Mouse (Mus musculus) embryonic facial prominence, embryonic 15.5 days (tissue): ENCODE data around the gene Prkg1. TPM values are rescaled to one million over a fixed set of nuclear protein-coding genes. Genes with fewer than 3 reads are reported as not detected.

Experiments
- ATAC-seq: fragments of 200-750 bp; cut with Nextera tagmentation; 2 replicates; pipeline ENCODE4 v1.8.0; 2017; ENCODE audit warnings: low read depth, moderate TSS enrichment; ENCODE audit not compliant: insufficient number of reproducible peaks, low FRiP score, low TSS enrichment
- H3K27ac ChIP-seq: fragments of 300-500 bp; sonication (generic); replicated peaks from 2 replicates; pipeline ENCODE4 v1.5.1; 2015; ENCODE audit warnings: mild to moderate bottlenecking, inconsistent platforms
- H3K27me3 ChIP-seq: fragments of 300-500 bp; sonication (generic); 2 replicates; pipeline ENCODE4 v1.6.1; 2015; ENCODE audit warnings: inconsistent platforms
- H3K36me3 ChIP-seq: fragments of 300-500 bp; sonication (generic); 2 replicates; pipeline ENCODE4 v1.6.1; 2015; ENCODE audit warnings: mild to moderate bottlenecking, inconsistent platforms
- H3K4me1 ChIP-seq: fragments of 300-500 bp; sonication (generic); 2 replicates; pipeline ENCODE4 v1.6.1; 2015; ENCODE audit warnings: inconsistent platforms
- H3K4me2 ChIP-seq: fragments of 300-500 bp; sonication (generic); replicated peaks from 2 replicates; pipeline ENCODE4 v1.6.1; 2015; ENCODE audit warnings: mild to moderate bottlenecking, inconsistent platforms
- H3K4me3 ChIP-seq: fragments of 300-500 bp; sonication (generic); replicated peaks from 2 replicates; pipeline ENCODE4 v1.5.1; 2015; ENCODE audit warnings: mild to moderate bottlenecking, inconsistent platforms
- H3K9ac ChIP-seq: fragments of 300-500 bp; sonication (generic); 2 replicates; pipeline ENCODE4 v1.6.1; 2015; ENCODE audit warnings: inconsistent platforms
- H3K9me3 ChIP-seq: fragments of 300-500 bp; sonication (generic); replicated peaks from 2 replicates; pipeline ENCODE4 v1.6.1; 2016; ENCODE audit warnings: inconsistent platforms
- WGBS: fragments of 180-500 bp; shearing (Covaris S2); methylation state at CpG from one replicate; pipeline ENCODE4 v1.1.7; 2015; 5-methylcytosine and 5-hydroxymethylcytosine counted together
- polyA plus RNA-seq: library from polyadenylated mRNA; unstranded; fragments of >200 nt; fragmentation: Nextera tagmentation; extraction: Ambion mirVana; gene quantifications from 2 replicates; pipeline ENCODE4 v1.2.1, GENCODE M21; 2015

Gene Prkg1
- polyA plus RNA-seq, 1 experiment from 2014 or later, result 11.4 TPM

- H3K9ac ChIP-seq, result no peak overlapping the region
- H3K27ac ChIP-seq, result no peak overlapping the region
- 72% methylated on average over 6 of the region's 6 CpGs for WGBS
- H3K4me2 ChIP-seq, result no peak overlapping the region
- H3K36me3 ChIP-seq, result no peaks in the 10 kb centered on the region
- H3K9me3 ChIP-seq, result no peaks in the 10 kb centered on the region
- no peaks in the 10 kb centered on the region for H3K27me3 ChIP-seq
- no peaks in the 10 kb centered on the region for H3K4me1 ChIP-seq
- no peak overlapping the region for H3K4me3 ChIP-seq
- ATAC-seq, result no peak
These were observed 1076.9 kb downstream of the Prkg1 start for GRCm38 (mm10) chr19:30687942-30688341.

GRCm38 (mm10) chr19:30676308-30676707 lies 1088.5 kb downstream of the Prkg1 start:
- no peaks in the 10 kb centered on the region for H3K4me1 ChIP-seq
- ATAC-seq, result no peak
- no peaks in the 10 kb centered on the region for H3K27me3 ChIP-seq
- no peaks in the 10 kb centered on the region for H3K9me3 ChIP-seq
- no peak overlapping the region for H3K4me2 ChIP-seq
- H3K27ac ChIP-seq, result no peak overlapping the region
- WGBS, result 63% methylated on average over 8 of the region's 8 CpGs
- no peak overlapping the region for H3K9ac ChIP-seq
- no peaks in the 10 kb centered on the region for H3K36me3 ChIP-seq
- H3K4me3 ChIP-seq, result no peak overlapping the region

DNA sequence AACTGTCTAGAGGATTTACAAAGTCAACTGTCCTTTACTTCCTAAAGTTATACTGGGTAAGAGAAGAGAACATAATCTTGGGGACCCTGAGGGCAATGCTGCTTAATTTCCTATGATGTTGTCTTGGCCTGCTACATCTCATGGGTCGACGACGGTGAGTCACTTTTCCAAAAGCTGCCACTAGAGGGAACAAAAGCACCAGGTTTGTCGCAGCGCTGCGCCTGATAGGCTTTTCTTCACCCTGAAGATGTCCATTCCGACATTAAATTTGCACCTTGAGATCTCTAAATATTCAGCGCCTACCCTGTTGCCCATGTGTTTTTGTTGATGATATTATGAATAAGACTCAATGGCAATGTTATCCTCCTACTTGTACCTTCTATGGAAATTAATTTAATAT lies 1100.6 kb downstream of the Prkg1 start:
- WGBS, result 10% methylated on average over 8 of the region's 8 CpGs
- no peak overlapping the region for H3K9ac ChIP-seq
- H3K36me3 ChIP-seq, result no peaks in the 10 kb centered on the region
- no peak overlapping the region for H3K4me2 ChIP-seq
- no peak overlapping the region for H3K4me3 ChIP-seq
- H3K9me3 ChIP-seq, result no peaks in the 10 kb centered on the region
- no peak overlapping the region for H3K27ac ChIP-seq
- H3K4me1 ChIP-seq, result no peaks in the 10 kb centered on the region
- no peak for ATAC-seq
- H3K27me3 ChIP-seq, result no peaks in the 10 kb centered on the region

GRCm38 (mm10) chr19:30642629-30643170 lies 1122.1 kb downstream of the Prkg1 start:
- Histone ChIP-seq H3K4me3 (no peak overlapping the region), H3K4me2 (no peak overlapping the region), H3K4me1 (no peaks in the 10 kb centered on the region), H3K9me3 (no peaks in the 10 kb centered on the region), H3K36me3 (no peaks in the 10 kb centered on the region), H3K27ac (no peak overlapping the region), H3K27me3 (no peaks in the 10 kb centered on the region), H3K9ac (no peak overlapping the region)
- WGBS, result 59% methylated on average over 5 of the region's 5 CpGs
- ATAC-seq, result no peak

- no peaks in the 10 kb centered on the region for H3K27me3 ChIP-seq
- no peaks in the 10 kb centered on the region for H3K36me3 ChIP-seq
- WGBS, result 70% methylated on average over 8 of the region's 8 CpGs
- no peak overlapping the region for H3K4me2 ChIP-seq
- no peak overlapping the region for H3K4me3 ChIP-seq
- no peak overlapping the region for H3K9ac ChIP-seq
- no peaks in the 10 kb centered on the region for H3K9me3 ChIP-seq
- no peak for ATAC-seq
- H3K27ac ChIP-seq, result no peak overlapping the region
- H3K4me1 ChIP-seq, result no peaks in the 10 kb centered on the region
These were observed 1127.4 kb downstream of the Prkg1 start for GRCm38 (mm10) chr19:30637471-30637870.

- 22% methylated on average over 3 of the region's 3 CpGs for WGBS
- H3K9me3 ChIP-seq, result no peaks in the 10 kb centered on the region
- no peak overlapping the region for H3K4me3 ChIP-seq
- H3K27ac ChIP-seq, result no peak overlapping the region
- H3K27me3 ChIP-seq, result no peaks in the 10 kb centered on the region
- H3K4me2 ChIP-seq, result no peak overlapping the region
- H3K4me1 ChIP-seq, result no peaks in the 10 kb centered on the region
- H3K9ac ChIP-seq, result no peak overlapping the region
- ATAC-seq, result no peak
- no peaks in the 10 kb centered on the region for H3K36me3 ChIP-seq
These were observed 1133.8 kb downstream of the Prkg1 start for GRCm38 (mm10) chr19:30631051-30631450.

- Histone ChIP-seq H3K9ac (no peak overlapping the region), H3K9me3 (no peaks in the 10 kb centered on the region), H3K4me1 (no peaks in the 10 kb centered on the region), H3K4me3 (no peak overlapping the region), H3K36me3 (no peaks in the 10 kb centered on the region), H3K4me2 (no peak overlapping the region), H3K27me3 (no peaks in the 10 kb centered on the region), H3K27ac (no peak overlapping the region)
- no peak for ATAC-seq
- 27% methylated on average over 7 of the region's 7 CpGs for WGBS
These were observed 1138.8 kb downstream of the Prkg1 start for GRCm38 (mm10) chr19:30626036-30626435.

DNA sequence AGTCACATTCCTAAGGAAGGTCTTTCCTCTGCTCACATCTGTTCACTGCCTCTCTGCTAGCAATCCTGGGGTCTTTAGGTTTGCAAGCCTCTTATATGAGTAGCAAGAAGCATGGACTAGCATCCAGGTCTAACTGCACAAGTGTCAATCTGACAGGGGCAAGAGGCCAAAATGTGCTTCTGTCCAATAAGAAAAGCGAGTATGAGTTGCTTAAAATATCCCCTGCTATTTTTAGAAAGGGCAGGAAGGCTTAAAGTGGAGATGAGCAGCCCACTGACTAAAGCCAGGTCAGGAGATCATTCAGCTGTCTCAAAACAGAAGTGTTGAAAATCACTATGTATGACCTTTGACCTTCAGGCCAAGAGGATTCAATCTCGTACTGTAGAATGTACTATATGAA lies 1139.4 kb downstream of the Prkg1 start:
- H3K4me3 ChIP-seq, result no peak overlapping the region
- H3K4me2 ChIP-seq, result no peak overlapping the region
- 42% methylated on average over 2 of the region's 2 CpGs for WGBS
- H3K27ac ChIP-seq, result no peak overlapping the region
- H3K4me1 ChIP-seq, result no peaks in the 10 kb centered on the region
- no peak for ATAC-seq
- H3K36me3 ChIP-seq, result no peaks in the 10 kb centered on the region
- no peak overlapping the region for H3K9ac ChIP-seq
- H3K27me3 ChIP-seq, result no peaks in the 10 kb centered on the region
- no peaks in the 10 kb centered on the region for H3K9me3 ChIP-seq

DNA sequence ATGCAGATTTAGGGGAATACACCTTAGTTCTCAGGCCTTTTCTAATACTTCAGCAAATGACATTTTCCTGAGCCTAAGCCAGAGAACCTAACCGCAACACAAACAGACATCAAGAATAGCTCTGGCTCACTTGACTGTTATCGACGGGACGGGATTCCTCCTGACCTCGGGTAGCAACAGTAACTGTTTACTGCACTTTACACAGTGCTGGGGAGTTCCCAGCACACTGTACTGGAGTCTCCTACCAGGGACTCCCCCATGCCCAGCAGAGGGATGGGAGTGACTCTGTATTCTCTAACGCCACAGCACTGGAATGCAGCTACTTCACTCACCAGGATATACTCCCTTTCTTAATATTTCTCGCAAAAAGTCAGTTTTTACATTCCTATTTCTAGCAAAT lies 1141.2 kb downstream of the Prkg1 start:
- Histone ChIP-seq H3K4me1 (no peaks in the 10 kb centered on the region), H3K36me3 (no peaks in the 10 kb centered on the region), H3K4me2 (no peak overlapping the region), H3K4me3 (no peak overlapping the region), H3K9me3 (no peaks in the 10 kb centered on the region), H3K27me3 (no peaks in the 10 kb centered on the region), H3K9ac (no peak overlapping the region), H3K27ac (no peak overlapping the region)
- 62% methylated on average over 7 of the region's 7 CpGs for WGBS
- no peak for ATAC-seq

DNA sequence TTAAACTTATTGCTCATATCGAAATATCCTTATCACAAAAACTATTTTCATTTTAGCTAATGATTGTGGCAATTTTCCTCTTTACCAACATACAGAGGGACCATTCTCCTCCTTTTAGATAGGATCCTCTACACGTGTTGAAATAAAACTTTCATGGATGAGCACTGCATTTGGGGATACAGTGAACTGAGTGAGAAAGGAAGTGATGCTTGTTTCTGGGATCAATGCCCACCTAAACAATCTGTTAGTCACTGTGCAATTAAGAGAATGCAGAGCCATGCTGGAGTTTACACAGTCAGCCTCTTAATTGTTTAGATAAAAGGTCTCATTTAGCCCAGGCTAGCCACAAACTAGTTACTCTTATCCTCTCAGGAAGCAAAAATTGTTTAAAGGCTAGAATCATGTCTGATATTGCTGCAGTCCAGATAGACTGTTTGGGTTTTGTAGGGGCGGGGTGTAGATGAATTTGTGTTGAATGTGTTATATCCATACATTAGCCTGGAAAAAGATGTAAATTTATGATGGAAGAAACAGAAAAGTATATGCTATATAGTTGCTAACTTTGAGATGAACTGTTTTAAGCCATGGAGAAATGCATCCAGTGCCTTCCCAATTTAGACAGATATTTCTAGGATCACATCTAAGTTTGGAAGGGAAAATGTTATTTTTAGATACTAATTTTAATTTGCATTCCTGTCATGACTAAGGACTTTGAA lies 1151.5 kb downstream of the Prkg1 start:
- Histone ChIP-seq H3K27ac (no peak overlapping the region), H3K4me2 (no peak overlapping the region), H3K9ac (no peak overlapping the region), H3K9me3 (no peaks in the 10 kb centered on the region), H3K4me1 (no peaks in the 10 kb centered on the region), H3K36me3 (no peaks in the 10 kb centered on the region), H3K27me3 (no peaks in the 10 kb centered on the region), H3K4me3 (no peak overlapping the region)
- WGBS, result 78% methylated on average over 3 of the region's 3 CpGs
- ATAC-seq, result no peak

- H3K9me3 ChIP-seq, result no peaks in the 10 kb centered on the region
- no peak overlapping the region for H3K27ac ChIP-seq
- H3K4me3 ChIP-seq, result no peak overlapping the region
- no peak overlapping the region for H3K9ac ChIP-seq
- H3K4me2 ChIP-seq, result no peak overlapping the region
- WGBS, result 66% methylated on average over 3 of the region's 3 CpGs
- no peaks in the 10 kb centered on the region for H3K27me3 ChIP-seq
- no peaks in the 10 kb centered on the region for H3K36me3 ChIP-seq
- no peak for ATAC-seq
- H3K4me1 ChIP-seq, result no peaks in the 10 kb centered on the region
These were observed 1178.5 kb downstream of the Prkg1 start for GRCm38 (mm10) chr19:30586366-30586765.

DNA sequence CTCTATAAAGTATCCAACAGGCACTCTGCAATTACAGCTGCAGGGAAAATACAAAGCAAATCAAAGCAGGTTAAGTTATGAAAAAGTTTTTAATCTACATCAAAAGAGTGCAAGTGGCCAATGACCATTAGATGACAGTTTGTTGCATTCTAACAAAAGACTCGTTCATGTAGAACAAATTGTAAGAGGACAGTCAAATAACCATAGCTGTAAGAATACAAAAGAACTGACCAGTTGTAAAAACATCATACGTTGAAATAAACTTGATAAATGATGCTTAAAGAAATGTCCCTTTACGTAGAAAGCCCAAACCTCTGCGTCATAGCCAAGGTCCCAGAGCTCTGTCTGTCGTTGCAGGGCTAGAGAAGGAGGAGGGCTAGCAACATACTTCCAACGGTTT lies 1200.3 kb downstream of the Prkg1 start:
- 78% methylated on average over 6 of the region's 6 CpGs for WGBS
- no peak overlapping the region for H3K4me2 ChIP-seq
- no peaks in the 10 kb centered on the region for H3K27me3 ChIP-seq
- H3K27ac ChIP-seq, result no peak overlapping the region
- H3K4me3 ChIP-seq, result no peak overlapping the region
- no peak overlapping the region for H3K9ac ChIP-seq
- H3K4me1 ChIP-seq, result no peaks in the 10 kb centered on the region
- ATAC-seq, result no peak
- H3K9me3 ChIP-seq, result no peaks in the 10 kb centered on the region
- no peaks in the 10 kb centered on the region for H3K36me3 ChIP-seq
